Mouse (Mus musculus) midbrain, embryonic 12.5 days (tissue): Measurements from ENCODE around the gene Rab11b. TPM values are rescaled to one million over a fixed set of nuclear protein-coding genes. Genes with fewer than 3 reads are reported as not detected.
A peak's percentile ranks its signal among the peaks of the same experiment; 100 is the strongest.

Experiments
- ATAC-seq: fragments of 200-750 bp; cut with Nextera tagmentation; 2 replicates; pipeline ENCODE4 v1.8.0; 2017; ENCODE audit warnings: low read depth, moderate TSS enrichment, moderate library complexity; ENCODE audit not compliant: low FRiP score
- H3K27ac ChIP-seq: fragments of 300-500 bp; sonication (generic); replicated peaks from 2 replicates; pipeline ENCODE4 v1.5.1; 2016; ENCODE audit warnings: mild to moderate bottlenecking
- H3K27me3 ChIP-seq: fragments of 300-500 bp; sonication (generic); 2 replicates; pipeline ENCODE4 v1.6.1; 2016; ENCODE audit warnings: mild to moderate bottlenecking
- H3K36me3 ChIP-seq: fragments of 300-500 bp; sonication (generic); 2 replicates; pipeline ENCODE4 v1.6.1; 2016
- H3K4me1 ChIP-seq: fragments of 300-500 bp; sonication (generic); 2 replicates; pipeline ENCODE4 v1.6.1; 2016
- H3K4me2 ChIP-seq: fragments of 300-500 bp; sonication (generic); replicated peaks from 2 replicates; pipeline ENCODE4 v1.6.1; 2016; ENCODE audit warnings: mild to moderate bottlenecking, moderate library complexity
- H3K4me3 ChIP-seq: fragments of 300-500 bp; sonication (generic); 2 replicates; pipeline ENCODE4 v1.5.1; 2016; ENCODE audit warnings: mild to moderate bottlenecking
- H3K9ac ChIP-seq: fragments of 300-500 bp; sonication (generic); replicated peaks from 2 replicates; pipeline ENCODE4 v1.6.1; 2016; ENCODE audit warnings: mild to moderate bottlenecking, moderate library complexity
- H3K9me3 ChIP-seq: fragments of 300-500 bp; sonication (generic); 2 replicates; pipeline ENCODE4 v1.6.1; 2016; ENCODE audit warnings: mild to moderate bottlenecking
- WGBS: fragments of 180-500 bp; shearing (Covaris S2); methylation state at CpG from one replicate; pipeline ENCODE4 v1.1.7; 2016; 5-methylcytosine and 5-hydroxymethylcytosine counted together
- polyA plus RNA-seq: library from polyadenylated mRNA; unstranded; fragments of >200 nt; fragmentation: Nextera tagmentation; extraction: Ambion mirVana; gene quantifications from 2 replicates; pipeline ENCODE4 v1.2.1, GENCODE M21; 2016

Rab11b gene
- polyA plus RNA-seq, 1 experiment from 2014 or later, result 447 TPM

DNA sequence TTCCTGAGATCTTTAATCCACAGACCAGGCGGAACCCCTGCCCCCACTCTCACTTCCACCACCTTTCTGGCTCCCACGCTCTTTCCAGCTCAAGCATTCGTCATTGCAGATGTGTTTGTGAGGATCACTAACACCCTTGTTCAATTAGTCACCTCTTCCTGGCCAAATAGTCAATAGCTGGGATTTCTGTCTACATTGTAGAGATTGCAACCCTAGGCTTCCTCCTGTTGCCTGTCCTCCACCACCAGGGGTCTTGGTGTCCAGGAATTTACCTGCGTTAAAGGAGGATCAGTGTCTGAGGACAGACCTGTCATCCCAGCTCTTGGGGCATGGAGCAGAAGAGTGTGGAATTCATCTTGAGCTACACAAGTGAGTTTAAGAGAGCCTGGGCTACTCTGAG lies 21.7 kb upstream of the Rab11b start:
- Histone ChIP-seq H3K9ac (no peak overlapping the region; the same call in 1 of the 2 replicates), H3K4me3 (peak overlapping the region; percentile 43; the same call in 1 of the 2 replicates), H3K9me3 (0 out of 2 replicates have a peak, but pooled peaks cover 4% of the 10 kb centered on the region), H3K4me1 (peaks cover 16% of the 10 kb centered on the region), H3K4me2 (peak overlapping the region; percentile 71), H3K27ac (no peak overlapping the region), H3K36me3 (no peaks in the 10 kb centered on the region), H3K27me3 (peaks cover 28% of the 10 kb centered on the region)
- WGBS, result 32% methylated on average over 4 of the region's 4 CpGs
- no peak for ATAC-seq

DNA sequence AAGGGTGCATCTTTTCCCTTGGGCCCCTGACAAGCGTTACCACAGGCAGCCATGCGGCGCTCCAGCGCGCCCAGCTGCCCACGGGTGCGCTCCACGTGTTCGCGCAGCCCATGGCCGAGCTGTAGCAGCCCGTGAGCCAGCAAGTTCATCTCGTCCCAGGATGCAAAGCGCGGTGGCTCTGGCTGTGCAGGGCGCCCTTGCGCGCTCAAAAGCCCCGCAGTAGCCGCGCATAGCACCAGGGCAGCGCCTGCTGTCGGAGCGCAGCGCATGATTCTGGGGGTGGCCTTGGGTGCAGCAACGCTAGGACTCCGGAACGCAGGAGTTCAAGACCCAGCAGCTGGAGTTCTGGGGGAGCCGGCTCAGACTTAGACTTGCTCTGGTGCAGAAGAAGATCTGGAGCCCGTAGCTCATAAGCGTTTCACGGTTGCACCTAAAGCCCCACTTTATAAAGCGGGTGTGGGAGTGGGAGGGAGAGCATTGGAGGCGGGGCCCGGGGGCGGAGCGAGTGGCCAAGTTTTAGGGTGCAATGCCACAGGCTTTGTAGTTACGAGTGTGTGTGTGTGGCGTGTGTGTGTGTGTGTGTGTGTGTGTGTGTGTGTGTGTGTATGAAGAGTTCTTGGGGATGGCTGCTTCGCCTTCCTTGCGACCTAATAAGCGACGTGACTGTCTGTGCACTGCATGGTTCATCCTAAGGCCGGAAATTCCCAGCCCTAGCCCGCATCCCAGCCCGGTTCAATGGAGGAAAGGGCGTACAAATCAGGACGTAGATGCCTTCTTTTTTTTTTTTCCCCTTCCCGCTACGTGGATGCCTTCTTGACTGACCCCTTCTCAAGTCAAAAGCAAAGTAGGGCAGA lies 21.0 kb upstream of the Rab11b start, which contains the start of gene Angptl4:
TSS of gene Angptl4 (minus strand) at position 707 of the 854 bp plus-strand sequence.
- H3K27me3 ChIP-seq, result peaks cover 28% of the 10 kb centered on the region
- H3K9me3 ChIP-seq, result no peaks in the 10 kb centered on the region
- H3K4me1 ChIP-seq, result peaks cover 16% of the 10 kb centered on the region
- peak within 1 kb of the TSS; percentile 71 for H3K4me2 ChIP-seq
- under 1% methylated on average over 49 of the region's 50 CpGs for WGBS
- peak within 1 kb of the TSS; percentile 43 for H3K4me3 ChIP-seq
- peak within 1 kb of the TSS; percentile 35; the same call in 1 of the 2 replicates for H3K27ac ChIP-seq
- H3K9ac ChIP-seq, result peak within 1 kb of the TSS; percentile 60
- peak; percentile 91 for ATAC-seq
- H3K36me3 ChIP-seq, result no peaks in the 10 kb centered on the region

DNA sequence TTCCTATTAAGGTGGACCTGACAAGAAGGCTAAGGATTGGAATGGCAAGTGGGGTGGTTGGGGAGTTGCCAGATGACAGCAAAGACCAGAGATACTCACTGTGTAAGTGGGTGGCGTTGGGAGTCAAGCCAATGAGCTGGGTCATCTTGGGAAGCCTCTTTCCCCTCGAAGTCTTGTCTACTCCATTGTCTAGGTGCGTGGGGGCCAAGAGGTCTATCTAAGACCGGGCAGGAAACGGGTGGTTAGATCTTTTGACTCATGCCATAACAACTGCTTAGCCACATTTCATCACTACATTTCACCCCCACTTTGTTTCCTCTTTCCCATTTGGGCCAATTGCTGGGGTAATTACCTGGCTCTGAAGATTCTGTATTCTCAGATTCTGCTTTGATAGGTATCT lies 20.1 kb upstream of the Rab11b start:
- 88% methylated on average over 5 of the region's 5 CpGs for WGBS
- Histone ChIP-seq H3K9ac (no peak overlapping the region), H3K9me3 (no peaks in the 10 kb centered on the region), H3K4me1 (peaks cover 16% of the 10 kb centered on the region), H3K27ac (no peak overlapping the region), H3K27me3 (peaks cover 28% of the 10 kb centered on the region), H3K4me3 (0 out of 2 replicates have a peak overlapping the region, but pooled peaks have one; percentile 43), H3K4me2 (peak overlapping the region; percentile 71), H3K36me3 (no peaks in the 10 kb centered on the region)
- ATAC-seq, result no peak

DNA sequence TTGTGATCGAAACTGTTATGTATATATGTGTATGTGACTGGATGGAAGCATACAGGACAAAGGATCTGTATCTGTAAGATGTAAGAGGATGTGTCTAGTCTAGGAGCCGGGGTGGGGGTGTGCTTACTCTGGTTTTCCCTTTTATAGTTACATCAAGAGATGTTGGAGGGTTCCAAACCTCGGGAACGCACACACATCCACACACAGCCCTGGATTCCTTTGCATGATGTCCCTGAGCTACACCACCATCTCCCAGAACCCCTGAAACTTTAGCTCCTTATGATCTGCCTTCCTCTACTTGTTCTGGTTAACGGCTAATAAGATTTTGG lies 19.6 kb upstream of the Rab11b start:
- Histone ChIP-seq H3K4me3 (no peak overlapping the region), H3K9ac (no peak overlapping the region), H3K36me3 (no peaks in the 10 kb centered on the region), H3K4me1 (peaks cover 16% of the 10 kb centered on the region), H3K9me3 (no peaks in the 10 kb centered on the region), H3K27me3 (peaks cover 28% of the 10 kb centered on the region), H3K27ac (no peak overlapping the region), H3K4me2 (no peak overlapping the region)
- ATAC-seq, result no peak
- 87% methylated on average over 5 of the region's 5 CpGs for WGBS

DNA sequence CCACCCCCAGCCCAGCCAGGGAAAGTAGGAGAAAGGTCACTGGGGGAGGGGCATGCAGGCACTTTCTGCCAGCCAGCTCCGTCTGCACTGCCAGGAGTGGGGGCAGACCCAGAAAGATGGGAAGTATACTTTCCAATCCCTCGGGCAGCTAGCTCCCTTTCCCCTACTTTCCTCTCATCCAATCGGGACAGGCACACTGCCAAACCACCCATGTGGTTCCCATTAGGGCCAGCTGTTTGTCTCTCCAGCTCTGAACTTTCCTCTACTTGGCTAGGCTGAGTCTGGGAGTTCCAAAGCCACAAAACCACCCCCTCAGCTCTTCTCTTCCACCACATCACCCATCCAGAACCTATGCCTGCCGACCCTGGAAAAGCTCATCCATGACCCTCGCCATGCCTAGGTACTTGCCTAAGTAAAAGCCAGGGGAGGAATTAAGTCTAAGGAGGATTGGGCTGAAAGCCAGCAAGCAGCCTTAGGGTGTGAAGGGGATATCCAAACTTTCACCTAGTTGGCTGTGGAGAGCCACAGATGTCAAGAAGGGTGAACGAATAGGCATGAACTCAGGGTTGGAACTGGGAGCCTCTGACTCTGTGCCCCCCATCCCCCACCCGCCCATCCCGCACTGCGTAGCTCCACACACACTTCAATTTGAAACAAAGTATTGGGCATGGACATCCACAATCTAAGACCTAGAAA lies 19.1 kb upstream of the Rab11b start:
- H3K4me3 ChIP-seq, result no peak overlapping the region
- H3K27ac ChIP-seq, result no peak overlapping the region
- peaks cover 16% of the 10 kb centered on the region for H3K4me1 ChIP-seq
- no peaks in the 10 kb centered on the region for H3K36me3 ChIP-seq
- no peak for ATAC-seq
- 70% methylated on average over 9 of the region's 9 CpGs for WGBS
- H3K9ac ChIP-seq, result no peak overlapping the region
- H3K27me3 ChIP-seq, result peaks cover 28% of the 10 kb centered on the region
- no peaks in the 10 kb centered on the region for H3K9me3 ChIP-seq
- no peak overlapping the region for H3K4me2 ChIP-seq

DNA sequence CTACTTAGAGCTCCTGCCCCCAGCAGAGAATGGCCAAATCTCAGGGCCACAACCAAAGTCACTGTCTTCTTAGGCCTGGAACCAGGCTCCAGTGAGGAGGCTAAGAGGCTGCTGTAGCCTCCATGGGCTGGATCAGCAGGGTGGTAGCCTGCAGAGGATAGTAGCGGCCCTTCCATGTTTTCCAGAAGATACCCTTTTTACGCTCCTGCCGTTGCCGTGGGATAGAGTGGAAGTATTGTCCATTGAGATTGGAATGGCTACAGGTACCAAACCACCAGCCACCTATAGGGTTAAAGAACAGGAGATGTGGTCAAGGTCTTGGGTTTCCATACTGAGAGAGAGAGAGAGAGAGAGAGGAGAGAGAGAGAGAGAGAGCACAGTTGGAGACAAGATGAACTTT lies 15.0 kb upstream of the Rab11b start:
- no peak for ATAC-seq
- Histone ChIP-seq H3K4me2 (no peak overlapping the region), H3K9ac (no peak overlapping the region), H3K9me3 (no peaks in the 10 kb centered on the region), H3K4me3 (no peak overlapping the region), H3K4me1 (0 out of 2 replicates have a peak, but pooled peaks cover 3% of the 10 kb centered on the region), H3K27me3 (peaks cover 7% of the 10 kb centered on the region), H3K27ac (no peak overlapping the region), H3K36me3 (no peaks in the 10 kb centered on the region)
- 98% methylated on average over 4 of the region's 4 CpGs for WGBS

DNA sequence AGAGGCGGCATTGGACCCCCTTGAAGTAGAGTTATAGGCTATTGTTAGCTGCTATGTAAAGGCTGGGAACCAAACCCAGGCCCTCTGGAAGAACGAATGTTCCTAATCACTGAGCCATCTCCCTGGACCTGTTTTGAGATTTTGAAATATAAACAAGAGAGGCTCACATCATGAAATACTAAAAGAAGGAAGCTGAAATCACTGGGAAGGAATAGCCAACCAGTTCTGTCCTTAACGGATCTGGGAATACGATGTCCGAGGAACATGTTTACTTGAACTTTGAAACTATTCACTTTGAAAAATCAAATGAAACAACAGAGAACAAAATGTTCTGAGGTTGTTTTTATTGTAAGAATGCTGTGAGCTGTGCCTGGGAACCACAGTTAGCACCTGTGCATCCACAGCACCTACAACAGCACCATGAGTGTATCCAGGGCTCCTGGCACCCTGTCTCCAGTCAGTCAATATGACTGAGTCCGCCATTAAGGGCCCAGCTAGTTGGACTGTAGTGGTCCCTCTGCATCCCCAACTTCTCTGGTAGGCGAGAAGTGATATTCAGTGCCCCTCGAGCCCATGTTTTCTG lies 14.3 kb upstream of the Rab11b start:
- Histone ChIP-seq H3K27ac (no peak overlapping the region), H3K4me2 (no peak overlapping the region), H3K4me3 (no peak overlapping the region), H3K27me3 (peaks cover 4% of the 10 kb centered on the region; the same call in 1 of the 2 replicates), H3K9me3 (no peaks in the 10 kb centered on the region), H3K36me3 (no peaks in the 10 kb centered on the region), H3K4me1 (0 out of 2 replicates have a peak, but pooled peaks cover 3% of the 10 kb centered on the region), H3K9ac (no peak overlapping the region)
- no peak for ATAC-seq
- WGBS, result 93% methylated on average over 8 of the region's 8 CpGs

DNA sequence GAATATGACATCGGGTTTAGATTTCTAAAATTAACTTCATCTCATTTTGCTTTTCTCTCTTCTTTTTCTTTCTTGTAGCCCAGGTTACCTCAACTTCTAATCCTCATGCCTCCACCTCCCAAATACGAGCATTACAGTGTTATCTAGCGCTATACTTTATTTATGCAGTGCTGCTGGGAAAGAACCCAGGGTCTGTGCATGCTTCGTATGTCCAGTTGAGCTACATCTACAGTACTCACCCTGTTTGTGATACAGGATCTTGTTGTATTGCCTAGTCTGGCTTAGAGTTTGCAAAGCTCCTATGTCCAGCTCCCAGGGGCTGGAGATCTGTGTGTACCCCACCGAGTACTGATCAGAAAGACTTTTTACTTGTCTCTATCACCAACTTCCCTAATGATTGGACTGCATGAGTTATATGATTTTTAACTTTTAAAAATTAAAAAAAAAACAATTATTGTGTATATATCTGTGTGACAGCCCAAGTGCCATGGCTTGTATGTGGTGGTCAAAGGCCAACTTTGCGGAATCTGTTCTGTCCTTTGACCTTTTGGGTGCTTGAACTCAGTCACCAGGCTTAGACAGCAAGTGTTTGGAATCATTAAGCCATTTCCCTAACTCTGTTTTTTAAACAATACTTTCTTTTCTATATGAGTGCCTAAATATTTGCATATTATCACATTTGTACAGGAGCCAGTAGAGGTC lies 13.7 kb upstream of the Rab11b start:
- H3K27ac ChIP-seq, result no peak overlapping the region
- H3K27me3 ChIP-seq, result peaks cover 4% of the 10 kb centered on the region; the same call in 1 of the 2 replicates
- H3K4me2 ChIP-seq, result no peak overlapping the region
- H3K4me1 ChIP-seq, result no peaks in the 10 kb centered on the region
- no peaks in the 10 kb centered on the region for H3K36me3 ChIP-seq
- H3K9ac ChIP-seq, result no peak overlapping the region
- ATAC-seq, result no peak
- no peak overlapping the region for H3K4me3 ChIP-seq
- no peaks in the 10 kb centered on the region for H3K9me3 ChIP-seq
- WGBS, result 88% methylated on average over 6 of the region's 6 CpGs

DNA sequence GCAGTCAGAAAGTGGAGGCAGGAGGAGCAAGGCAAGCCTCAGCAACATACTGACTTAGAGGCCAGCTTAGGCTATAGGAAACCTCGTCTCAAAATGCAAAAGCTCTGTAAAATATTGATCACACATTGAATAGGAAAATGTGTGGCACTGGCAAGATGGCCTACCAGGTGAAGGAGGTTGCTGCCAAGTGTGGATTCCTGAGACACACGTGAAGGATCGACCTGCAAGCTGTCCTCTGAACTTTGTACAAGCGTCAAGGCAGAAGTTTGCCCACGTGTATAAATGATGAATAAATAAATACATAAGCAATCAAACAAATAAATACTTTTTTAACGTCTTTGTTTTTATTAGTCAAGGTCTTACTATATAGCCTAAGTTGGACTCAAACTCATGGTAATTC lies 13.1 kb upstream of the Rab11b start:
- ATAC-seq, result no peak
- Histone ChIP-seq H3K4me2 (no peak overlapping the region), H3K4me3 (no peak overlapping the region), H3K36me3 (no peaks in the 10 kb centered on the region), H3K9ac (no peak overlapping the region), H3K4me1 (no peaks in the 10 kb centered on the region), H3K27ac (no peak overlapping the region), H3K9me3 (no peaks in the 10 kb centered on the region), H3K27me3 (peaks cover 4% of the 10 kb centered on the region; the same call in 1 of the 2 replicates)
- WGBS, result 81% methylated on average over 6 of the region's 6 CpGs

DNA sequence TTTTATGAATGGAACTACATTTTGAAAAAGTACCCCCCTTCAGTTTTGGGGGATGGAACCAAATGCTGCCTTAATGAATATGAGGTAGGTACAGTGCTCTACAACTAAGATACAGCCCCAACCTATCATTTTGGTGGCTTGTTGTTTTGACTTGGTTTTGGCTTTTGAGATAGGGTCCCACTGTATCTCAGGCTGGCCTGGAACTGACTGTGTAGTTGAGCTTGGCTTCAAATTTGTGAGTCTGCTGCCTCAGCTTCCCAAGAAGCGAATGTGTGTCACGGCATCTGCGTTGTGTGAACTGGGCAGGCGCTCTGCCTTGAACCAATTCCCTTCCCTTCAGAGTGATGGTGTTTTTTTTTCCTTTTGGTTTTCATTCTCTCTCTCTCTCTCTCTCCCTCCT lies 11.3 kb upstream of the Rab11b start:
- Histone ChIP-seq H3K27me3 (peaks cover 4% of the 10 kb centered on the region; the same call in 1 of the 2 replicates), H3K36me3 (no peaks in the 10 kb centered on the region), H3K9ac (no peak overlapping the region), H3K4me3 (no peak overlapping the region), H3K4me2 (no peak overlapping the region), H3K27ac (no peak overlapping the region), H3K4me1 (no peaks in the 10 kb centered on the region), H3K9me3 (no peaks in the 10 kb centered on the region)
- 90% methylated on average over 4 of the region's 4 CpGs for WGBS
- no peak for ATAC-seq

DNA sequence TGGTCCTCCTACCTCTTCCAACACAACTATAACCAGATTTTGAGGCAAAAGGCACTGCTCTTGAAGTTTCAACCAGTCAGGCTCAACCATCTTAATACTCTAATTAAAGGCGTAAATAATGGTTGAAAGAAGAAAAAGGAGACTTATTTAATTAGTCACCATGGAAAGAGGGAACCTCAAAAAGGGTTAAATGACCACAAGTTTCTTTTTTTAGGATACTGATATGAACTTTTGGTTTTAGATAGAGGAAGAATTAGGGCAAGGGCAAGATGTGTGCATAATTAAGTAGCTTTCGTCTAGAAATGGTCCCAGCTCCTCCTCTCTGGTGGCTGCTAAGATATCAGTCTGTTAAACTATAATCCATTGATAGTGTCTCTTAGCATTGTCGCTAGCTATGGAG lies 6.1 kb upstream of the Rab11b start:
- Histone ChIP-seq H3K27me3 (peaks cover 4% of the 10 kb centered on the region; the same call in 1 of the 2 replicates), H3K4me1 (no peaks in the 10 kb centered on the region), H3K9me3 (no peaks in the 10 kb centered on the region), H3K36me3 (no peaks in the 10 kb centered on the region), H3K4me3 (no peak overlapping the region), H3K4me2 (no peak overlapping the region), H3K27ac (no peak overlapping the region), H3K9ac (no peak overlapping the region)
- no peak for ATAC-seq
- whole genome bisulfite sequencing, result 83% methylated on average over 3 of the region's 3 CpGs
